Mouse (Mus musculus) E14TG2a.4 (cell line): ENCODE measurements around the gene Stat2.

ENCODE experiments used
- CTCF ChIP-seq: conservative IDR thresholded peaks from 2 replicates; pipeline ENCODE4 v1.5.1; 2014; ENCODE audit warnings: low read length
- NANOG ChIP-seq: IDR thresholded peaks from 2 replicates; pipeline ENCODE4 v1.6.1; 2014; ENCODE audit warnings: borderline replicate concordance, low read length, mixed read lengths
- POU5F1 ChIP-seq: IDR thresholded peaks from 2 replicates; pipeline ENCODE4 v1.6.1; 2014; ENCODE audit warnings: low read length, borderline replicate concordance

- no peak for TF ChIP-seq CTCF
- no peak for TF ChIP-seq POU5F1
- no peak for TF ChIP-seq NANOG
These were observed 27.1 kb upstream of the Stat2 start for GRCm38 (mm10) chr10:128243252-128243651.
